Comparison of ENCODE assay signal across 8 mouse cellular contexts in genomic region chr6:30692826-30693225, GRCm38 (mm10). TPM values are rescaled to one million over a fixed set of nuclear protein-coding genes. Genes with fewer than 3 reads are reported as not detected.
DNase-seq lines count a peak whose midpoint lies in the region; ATAC-seq and TF ChIP-seq lines count a peak whose summit lies in the region.

No protein-coding gene starts in this region.

- ATAC-seq in kidney, embryonic 16.5 days (ENCODE audit: low FRiP score, low TSS enrichment): no peak
- no peak; the same call in 1 of the 2 replicates for ATAC-seq in hindbrain, embryonic 13.5 days (ENCODE audit: low FRiP score)

- intact Hi-C loops in left cerebral cortex, postnatal 14 days (cut with DNase I): no loop called here

- H3K79me2 ChIP-seq in myocyte (ENCODE audit: control insufficient read depth, insufficient read depth): no peaks in the 10 kb centered on the region

- peak overlapping the region; percentile 76 for H3K9ac ChIP-seq in kidney, embryonic 16.5 days (replicated peaks; ENCODE audit: low read length)
- H3K9ac ChIP-seq in hindbrain, embryonic 13.5 days: peak overlapping the region; percentile 71

- no peaks in the 10 kb centered on the region for H3K36me3 ChIP-seq in kidney, embryonic 16.5 days (ENCODE audit: insufficient read depth, low read length)
- H3K36me3 ChIP-seq in hindbrain, embryonic 13.5 days: no peaks in the 10 kb centered on the region
- H3K36me3 ChIP-seq in myocyte (ENCODE audit: control insufficient read depth, insufficient read depth): no peaks in the 10 kb centered on the region

- H3K4me1 ChIP-seq in kidney, embryonic 16.5 days (ENCODE audit: insufficient read depth, low read length): peaks cover 11% of the 10 kb centered on the region
- no peaks in the 10 kb centered on the region; the same call in 1 of the 2 replicates for H3K4me1 ChIP-seq in bone marrow, adult 2 months (ENCODE audit: control insufficient read depth, insufficient read depth, low read length)
- peaks cover 18% of the 10 kb centered on the region for H3K4me1 ChIP-seq in hindbrain, embryonic 13.5 days (replicated peaks)

- no peak for TF ChIP-seq POLR2A in bone marrow, adult 2 months (IDR thresholded peaks at IDR 0.05; ENCODE audit: borderline replicate concordance, control insufficient read depth, low read depth, low read length)
- no peak for TF ChIP-seq POLR2A in myocyte (IDR thresholded peaks at IDR 0.05; ENCODE audit: insufficient read length, low read depth)

- no peaks in the 10 kb centered on the region for H3K27me3 ChIP-seq in kidney, embryonic 16.5 days (ENCODE audit: insufficient read depth, low read length)
- no peaks in the 10 kb centered on the region for H3K27me3 ChIP-seq in hindbrain, embryonic 13.5 days
- no peaks in the 10 kb centered on the region for H3K27me3 ChIP-seq in myocyte (ENCODE audit: control insufficient read depth, insufficient read depth, insufficient read length)

- peak overlapping the region; percentile 65 for H3K4me2 ChIP-seq in kidney, embryonic 16.5 days (replicated peaks; ENCODE audit: low read depth, low read length)
- peak overlapping the region; percentile 65 for H3K4me2 ChIP-seq in hindbrain, embryonic 13.5 days
- H3K4me2 ChIP-seq in myocyte (ENCODE audit: low read depth): peak overlapping the region; percentile 72

- DNase-seq in kidney, postnatal 25 days: no peak
- DNase-seq in left cerebral cortex, postnatal 14 days (ENCODE audit: low spot score in 2 of 2): no peak
- DNase-seq in cerebellum, postnatal 10 days: no peak
- DNase-seq in spleen, postnatal 14 days (ENCODE audit: low spot score in 2 of 2): no peak

- WGBS in kidney, embryonic 16.5 days: 65% methylated on average over 5 of the region's 5 CpGs
- 70% methylated on average over 5 of the region's 5 CpGs for WGBS in bone marrow, adult 2 months
- 76% methylated on average over 5 of the region's 5 CpGs for WGBS in hindbrain, embryonic 13.5 days

- peak overlapping the region; percentile 70 for H3ac ChIP-seq in myocyte (ENCODE audit: control insufficient read depth, insufficient read length)

- no peaks in the 10 kb centered on the region for H3K9me3 ChIP-seq in kidney, embryonic 16.5 days (ENCODE audit: low read length)
- no peaks in the 10 kb centered on the region for H3K9me3 ChIP-seq in hindbrain, embryonic 13.5 days

- H3K27ac ChIP-seq in kidney, embryonic 16.5 days (ENCODE audit: low read length): peak overlapping the region; percentile 94
- H3K27ac ChIP-seq in bone marrow, adult 2 months (ENCODE audit: control insufficient read depth, insufficient read depth, low read depth, low read length, poor library complexity): no peak overlapping the region
- H3K27ac ChIP-seq in hindbrain, embryonic 13.5 days: peak overlapping the region; percentile 93

- peak overlapping the region; percentile 61 for H3K4me3 ChIP-seq in kidney, embryonic 16.5 days (ENCODE audit: low read length)
- peak overlapping the region; percentile 98 for H3K4me3 ChIP-seq in bone marrow, adult 2 months (replicated peaks; ENCODE audit: control insufficient read depth, low read depth, low read length)
- peak overlapping the region; percentile 53 for H3K4me3 ChIP-seq in hindbrain, embryonic 13.5 days
- H3K4me3 ChIP-seq in myocyte: peak overlapping the region; percentile 45

- TF ChIP-seq CTCF in bone marrow, adult 2 months (IDR thresholded peaks at IDR 0.05; ENCODE audit: control insufficient read depth, insufficient read depth, low read length): no peak

TF ChIP-seq in myocyte, 11 proteins besides CTCF, POLR2A, EP300 and RAD21:
- TF ChIP-seq USF1 (IDR thresholded peaks at IDR 0.05; ENCODE audit: low read depth) (no peak), CEBPB (IDR thresholded peaks at IDR 0.05; ENCODE audit: insufficient read depth, poor library complexity, severe bottlenecking) (no peak), MAX (IDR thresholded peaks at IDR 0.05; ENCODE audit: low read depth) (no peak), REST (IDR thresholded peaks at IDR 0.05; ENCODE audit: insufficient read depth, insufficient read length) (no peak), SRF (IDR thresholded peaks at IDR 0.05; ENCODE audit: control insufficient read depth, insufficient read length, low read depth) (no peak), MYOG (IDR thresholded peaks at IDR 0.05; ENCODE audit: control insufficient read depth in 1 of 3, insufficient read depth in 1 of 3, insufficient read length in 2 of 3, low read depth in 2 of 3) (no peak), E2F4 (IDR thresholded peaks at IDR 0.05; ENCODE audit: insufficient read depth) (no peak), TCF3 (IDR thresholded peaks at IDR 0.05; ENCODE audit: insufficient read length, low read depth) (no peak), MYOD1 (IDR thresholded peaks at IDR 0.05; ENCODE audit: control insufficient read depth in 1 of 3, insufficient read length in 2 of 3, low read depth in 2 of 3) (no peak), POLR2AphosphoS2 (IDR thresholded peaks at IDR 0.05; ENCODE audit: insufficient read length, low read depth) (no peak), TCF12 (IDR thresholded peaks at IDR 0.05; ENCODE audit: insufficient read depth, poor library complexity, severe bottlenecking) (no peak)

RNA-seq across cellular contexts. Expression of gene Cep41, which starts 0.7 kb away (rescaled TPM):
- polyA plus RNA-seq in kidney, embryonic 16.5 days (2015; fragmentation: Nextera tagmentation; extraction: Ambion mirVana): 20.6 and 21.6 TPM in 2 replicates
- 5.4 and 6.5 TPM in 2 replicates for polyA plus RNA-seq in bone marrow, adult 2 months (2011; ENCODE audit: insufficient read depth, insufficient read length, low replicate concordance, missing spikeins)
- polyA plus RNA-seq in hindbrain, embryonic 13.5 days (2015; fragmentation: Nextera tagmentation; extraction: Ambion mirVana): 13.3 and 14.2 TPM in 2 replicates
- polyA plus RNA-seq in myocyte (2012; fragmentation: generic; extraction: Trizol): 5.5 TPM
- total RNA-seq in left cerebral cortex, postnatal 14 days (2021): 1 to 10 TPM; 7.2 to 7.4 TPM

RNA-seq across cellular contexts. Expression of gene Mest, which starts 30.5 kb away (rescaled TPM):
- 2,098 and 2,228 TPM in 2 replicates for polyA plus RNA-seq in kidney, embryonic 16.5 days (2015; fragmentation: Nextera tagmentation; extraction: Ambion mirVana)
- 2.8 and 8.2 TPM in 2 replicates for polyA plus RNA-seq in bone marrow, adult 2 months (2011; ENCODE audit: insufficient read depth, insufficient read length, low replicate concordance, missing spikeins)
- 367 and 379 TPM in 2 replicates for polyA plus RNA-seq in hindbrain, embryonic 13.5 days (2015; fragmentation: Nextera tagmentation; extraction: Ambion mirVana)
- polyA plus RNA-seq in myocyte (2012; fragmentation: generic; extraction: Trizol): 6.3 TPM
- total RNA-seq in left cerebral cortex, postnatal 14 days (2021): 100 to 1,000 TPM; 115 to 130 TPM

RNA-seq across cellular contexts. Expression of gene Cpa1, which starts 53.8 kb away (rescaled TPM):
- polyA plus RNA-seq in kidney, embryonic 16.5 days (2015; fragmentation: Nextera tagmentation; extraction: Ambion mirVana): 1.8 and 2.4 TPM in 2 replicates
- not detected in 2 replicates for polyA plus RNA-seq in bone marrow, adult 2 months (2011; ENCODE audit: insufficient read depth, insufficient read length, low replicate concordance, missing spikeins)
- 0.71 and 1.1 TPM in 2 replicates for polyA plus RNA-seq in hindbrain, embryonic 13.5 days (2015; fragmentation: Nextera tagmentation; extraction: Ambion mirVana)
- 0.29 TPM for polyA plus RNA-seq in myocyte (2012; fragmentation: generic; extraction: Trizol)
- total RNA-seq in left cerebral cortex, postnatal 14 days (2021): not detected

Comparison
In these comparisons a context has a peak if more than half of its experiments do, and no peak if none do; other contexts are left out.
1. H3K4me3 ChIP-seq: peak in every context shown above with its lines; median percentile 98 in bone marrow, adult 2 months; 61 in kidney, embryonic 16.5 days; 53 in hindbrain, embryonic 13.5 days; 45 in myocyte.
2. RNA of gene Mest, which starts 30.5 kb away (polyA plus RNA-seq): 2,098 to 2,228 TPM in kidney, embryonic 16.5 days and 367 to 379 TPM in hindbrain, embryonic 13.5 days; 2.8 to 8.2 TPM in bone marrow, adult 2 months and 6.3 TPM in myocyte (single experiment); every median in the first group is over 10 times any median in the second.
3. Peak in every context shown above with its lines, with median percentiles within 50 percentile points of each other: H3K4me2 ChIP-seq.